Mouse (Mus musculus): ENCODE data around the gene Dnajc16. TPM values are rescaled to one million over a fixed set of nuclear protein-coding genes. Genes with fewer than 3 reads are reported as not detected.

The Dnajc16 gene
- polyA plus RNA-seq, 1 experiment: 12.2 TPM

GRCm38 (mm10) chr4:141816776-141817655 is 26.3 kb upstream of the Dnajc16 start:
- peaks cover 11% of the 10 kb centered on the region for H3K4me1 ChIP-seq (ENCODE audit: control insufficient read depth, insufficient read depth, low read length)
- H3K27ac ChIP-seq (ENCODE audit: control insufficient read depth, insufficient read depth, low read depth, low read length): no peak overlapping the region
- no peaks in the 10 kb centered on the region; the same call in 1 of the 2 replicates for H3K36me3 ChIP-seq (ENCODE audit: control insufficient read depth, insufficient read depth, low read length)
- H3K4me3 ChIP-seq (ENCODE audit: control insufficient read depth, low read depth, low read length): no peak overlapping the region
- no peaks in the 10 kb centered on the region for H3K27me3 ChIP-seq (ENCODE audit: control insufficient read depth, insufficient read depth, low read length)
- no peak for TF ChIP-seq POLR2A (IDR thresholded peaks at IDR 0.05; ENCODE audit: control insufficient read depth, low read depth, low read length)
- no peak for TF ChIP-seq CTCF (IDR thresholded peaks at IDR 0.05; ENCODE audit: control insufficient read depth, insufficient read depth, insufficient replicate concordance, low read depth, low read length)

GRCm38 (mm10) chr4:141816267-141816666 is 25.5 kb upstream of the Dnajc16 start:
- H3K4me3 ChIP-seq (ENCODE audit: control insufficient read depth, low read depth, low read length): no peak overlapping the region
- H3K27ac ChIP-seq (ENCODE audit: control insufficient read depth, insufficient read depth, low read depth, low read length): no peak overlapping the region
- H3K4me1 ChIP-seq (ENCODE audit: control insufficient read depth, insufficient read depth, low read length): peaks cover 4% of the 10 kb centered on the region
- no peaks in the 10 kb centered on the region; the same call in 1 of the 2 replicates for H3K36me3 ChIP-seq (ENCODE audit: control insufficient read depth, insufficient read depth, low read length)
- H3K27me3 ChIP-seq (ENCODE audit: control insufficient read depth, insufficient read depth, low read length): no peaks in the 10 kb centered on the region
- TF ChIP-seq POLR2A (IDR thresholded peaks at IDR 0.05; ENCODE audit: control insufficient read depth, low read depth, low read length): no peak
- TF ChIP-seq CTCF (IDR thresholded peaks at IDR 0.05; ENCODE audit: control insufficient read depth, insufficient read depth, insufficient replicate concordance, low read depth, low read length): no peak

GRCm38 (mm10) chr4:141811375-141811774 is 20.6 kb upstream of the Dnajc16 start:
- H3K27me3 ChIP-seq (ENCODE audit: control insufficient read depth, insufficient read depth, low read length): no peaks in the 10 kb centered on the region
- no peak for TF ChIP-seq CTCF (IDR thresholded peaks at IDR 0.05; ENCODE audit: control insufficient read depth, insufficient read depth, insufficient replicate concordance, low read depth, low read length)
- no peak for TF ChIP-seq POLR2A (IDR thresholded peaks at IDR 0.05; ENCODE audit: control insufficient read depth, low read depth, low read length)
- no peak overlapping the region for H3K4me3 ChIP-seq (ENCODE audit: control insufficient read depth, low read depth, low read length)
- no peaks in the 10 kb centered on the region for H3K4me1 ChIP-seq (ENCODE audit: control insufficient read depth, insufficient read depth, low read length)
- H3K27ac ChIP-seq (ENCODE audit: control insufficient read depth, insufficient read depth, low read depth, low read length): no peak overlapping the region
- peaks cover 2% of the 10 kb centered on the region for H3K36me3 ChIP-seq (ENCODE audit: control insufficient read depth, insufficient read depth, low read length)

GRCm38 (mm10) chr4:141810975-141811374 is 20.2 kb upstream of the Dnajc16 start:
- Histone ChIP-seq H3K27ac (ENCODE audit: control insufficient read depth, insufficient read depth, low read depth, low read length) (no peak overlapping the region), H3K4me3 (ENCODE audit: control insufficient read depth, low read depth, low read length) (no peak overlapping the region), H3K4me1 (ENCODE audit: control insufficient read depth, insufficient read depth, low read length) (no peaks in the 10 kb centered on the region), H3K27me3 (ENCODE audit: control insufficient read depth, insufficient read depth, low read length) (no peaks in the 10 kb centered on the region), H3K36me3 (ENCODE audit: control insufficient read depth, insufficient read depth, low read length) (peaks cover 2% of the 10 kb centered on the region)
- TF ChIP-seq CTCF (IDR thresholded peaks at IDR 0.05; ENCODE audit: control insufficient read depth, insufficient read depth, insufficient replicate concordance, low read depth, low read length) (no peak), POLR2A (IDR thresholded peaks at IDR 0.05; ENCODE audit: control insufficient read depth, low read depth, low read length) (no peak)

- TF ChIP-seq POLR2A (IDR thresholded peaks at IDR 0.05; ENCODE audit: control insufficient read depth, low read depth, low read length) (no peak), CTCF (IDR thresholded peaks at IDR 0.05; ENCODE audit: control insufficient read depth, insufficient read depth, insufficient replicate concordance, low read depth, low read length) (peak; percentile 63; the same call in 1 of the 2 replicates)
- no peaks in the 10 kb centered on the region for H3K27me3 ChIP-seq (ENCODE audit: control insufficient read depth, insufficient read depth, low read length)
- H3K27ac ChIP-seq (ENCODE audit: control insufficient read depth, insufficient read depth, low read depth, low read length): no peak overlapping the region
- peaks cover 2% of the 10 kb centered on the region for H3K36me3 ChIP-seq (ENCODE audit: control insufficient read depth, insufficient read depth, low read length)
- no peak overlapping the region for H3K4me3 ChIP-seq (ENCODE audit: control insufficient read depth, low read depth, low read length)
- H3K4me1 ChIP-seq (ENCODE audit: control insufficient read depth, insufficient read depth, low read length): no peaks in the 10 kb centered on the region
Measured at GRCm38 (mm10) chr4:141809850-141810464, 19.2 kb upstream of the Dnajc16 start.

- Histone ChIP-seq H3K36me3 (ENCODE audit: control insufficient read depth, insufficient read depth, low read length) (peaks cover 2% of the 10 kb centered on the region), H3K4me3 (ENCODE audit: control insufficient read depth, low read depth, low read length) (no peak overlapping the region), H3K27me3 (ENCODE audit: control insufficient read depth, insufficient read depth, low read length) (no peaks in the 10 kb centered on the region), H3K27ac (ENCODE audit: control insufficient read depth, insufficient read depth, low read depth, low read length) (no peak overlapping the region), H3K4me1 (ENCODE audit: control insufficient read depth, insufficient read depth, low read length) (no peaks in the 10 kb centered on the region)
- TF ChIP-seq CTCF (IDR thresholded peaks at IDR 0.05; ENCODE audit: control insufficient read depth, insufficient read depth, insufficient replicate concordance, low read depth, low read length) (no peak), POLR2A (IDR thresholded peaks at IDR 0.05; ENCODE audit: control insufficient read depth, low read depth, low read length) (no peak)
Measured at GRCm38 (mm10) chr4:141805886-141806285, 15.2 kb upstream of the Dnajc16 start.

- Histone ChIP-seq H3K4me3 (ENCODE audit: control insufficient read depth, low read depth, low read length) (no peak overlapping the region), H3K27ac (ENCODE audit: control insufficient read depth, insufficient read depth, low read depth, low read length) (no peak overlapping the region), H3K27me3 (ENCODE audit: control insufficient read depth, insufficient read depth, low read length) (no peaks in the 10 kb centered on the region), H3K36me3 (ENCODE audit: control insufficient read depth, insufficient read depth, low read length) (no peaks in the 10 kb centered on the region; the same call in none of the 2 replicates), H3K4me1 (ENCODE audit: control insufficient read depth, insufficient read depth, low read length) (no peaks in the 10 kb centered on the region)
- no peak for TF ChIP-seq CTCF (IDR thresholded peaks at IDR 0.05; ENCODE audit: control insufficient read depth, insufficient read depth, insufficient replicate concordance, low read depth, low read length)
- TF ChIP-seq POLR2A (IDR thresholded peaks at IDR 0.05; ENCODE audit: control insufficient read depth, low read depth, low read length): no peak
Measured at GRCm38 (mm10) chr4:141804105-141804504, 13.4 kb upstream of the Dnajc16 start.
